Mouse (Mus musculus) heart, embryonic 15.5 days (tissue): Measurements from ENCODE around the gene Panx3. TPM values are rescaled to one million over a fixed set of nuclear protein-coding genes. Genes with fewer than 3 reads are reported as not detected.

ENCODE experiments used
- ATAC-seq: fragments of 200-750 bp; cut with Nextera tagmentation; replicated peaks from 2 replicates; pipeline ENCODE4 v1.8.0; 2017; ENCODE audit warnings: low read depth, moderate TSS enrichment; ENCODE audit not compliant: insufficient number of reproducible peaks, insufficient read depth, low FRiP score
- H3K27ac ChIP-seq: fragments of 300-500 bp; sonication (generic); 2 replicates; pipeline ENCODE4 v1.5.1; 2015; ENCODE audit warnings: mild to moderate bottlenecking, inconsistent platforms
- H3K27me3 ChIP-seq: fragments of 300-500 bp; sonication (generic); 2 replicates; pipeline ENCODE4 v1.6.1; 2015; ENCODE audit warnings: inconsistent platforms
- H3K36me3 ChIP-seq: fragments of 300-500 bp; sonication (generic); 2 replicates; pipeline ENCODE4 v1.6.1; 2015; ENCODE audit warnings: mild to moderate bottlenecking, inconsistent platforms
- H3K4me1 ChIP-seq: fragments of 300-500 bp; sonication (generic); replicated peaks from 2 replicates; pipeline ENCODE4 v1.6.1; 2015; ENCODE audit warnings: inconsistent platforms
- H3K4me2 ChIP-seq: fragments of 300-500 bp; sonication (generic); 2 replicates; pipeline ENCODE4 v1.6.1; 2015; ENCODE audit warnings: inconsistent platforms, mild to moderate bottlenecking, moderate library complexity
- H3K4me3 ChIP-seq: fragments of 300-500 bp; sonication (generic); 2 replicates; pipeline ENCODE4 v1.5.1; 2015; ENCODE audit warnings: mild to moderate bottlenecking, inconsistent platforms
- H3K9ac ChIP-seq: fragments of 300-500 bp; sonication (generic); 2 replicates; pipeline ENCODE4 v1.6.1; 2015; ENCODE audit warnings: mild to moderate bottlenecking, inconsistent platforms
- H3K9me3 ChIP-seq: fragments of 300-500 bp; sonication (generic); replicated peaks from 2 replicates; pipeline ENCODE4 v1.6.1; 2016; ENCODE audit warnings: inconsistent platforms
- WGBS: fragments of 180-500 bp; shearing (Covaris S2); methylation state at CpG from one replicate; pipeline ENCODE4 v1.1.7; 2015; ENCODE audit warnings: mixed read lengths; 5-methylcytosine and 5-hydroxymethylcytosine counted together
- polyA plus RNA-seq: library from polyadenylated mRNA; unstranded; fragments of >200 nt; fragmentation: Nextera tagmentation; extraction: Ambion mirVana; gene quantifications from 2 replicates; pipeline ENCODE4 v1.2.1, GENCODE M21; 2015

The Panx3 gene
- polyA plus RNA-seq, result 0.05 and 0.08 TPM in 2 replicates

GRCm38 (mm10) chr9:37669115-37669514 is at the start of gene Panx3:
TSS of gene Panx3 (minus strand) at chr9:37669235.
- Histone ChIP-seq H3K4me2 (no peak within 1 kb of the TSS), H3K36me3 (no peaks in the 10 kb centered on the region), H3K9ac (no peak within 1 kb of the TSS), H3K27ac (no peak within 1 kb of the TSS), H3K9me3 (no peaks in the 10 kb centered on the region), H3K4me1 (0 out of 2 replicates have a peak, but pooled peaks cover 4% of the 10 kb centered on the region), H3K27me3 (no peaks in the 10 kb centered on the region), H3K4me3 (no peak within 1 kb of the TSS)
- 56% methylated on average over 6 of the region's 6 CpGs for whole genome bisulfite sequencing
- no peak for ATAC-seq

GRCm38 (mm10) chr9:37716150-37716549 is 47.1 kb upstream of the Panx3 start, which contains the start of gene Olfr160:
TSS of gene Olfr160 (minus strand) at chr9:37716250.
- Histone ChIP-seq H3K27ac (no peak within 1 kb of the TSS), H3K36me3 (no peaks in the 10 kb centered on the region), H3K4me3 (no peak within 1 kb of the TSS), H3K4me1 (no peaks in the 10 kb centered on the region), H3K9me3 (no peaks in the 10 kb centered on the region), H3K9ac (no peak within 1 kb of the TSS), H3K4me2 (no peak within 1 kb of the TSS), H3K27me3 (no peaks in the 10 kb centered on the region)
- ATAC-seq, result no peak
- WGBS, result 84% methylated on average over 1 of the region's 1 CpGs

GRCm38 (mm10) chr9:37689970-37690686 is 21.1 kb upstream of the Panx3 start:
- H3K27me3 ChIP-seq, result no peaks in the 10 kb centered on the region
- H3K4me1 ChIP-seq, result no peaks in the 10 kb centered on the region
- H3K9ac ChIP-seq, result no peak overlapping the region
- no peak overlapping the region for H3K4me3 ChIP-seq
- no peak for ATAC-seq
- no peak overlapping the region for H3K27ac ChIP-seq
- no peaks in the 10 kb centered on the region for H3K9me3 ChIP-seq
- H3K4me2 ChIP-seq, result no peak overlapping the region
- H3K36me3 ChIP-seq, result no peaks in the 10 kb centered on the region
- 51% methylated on average over 5 of the region's 5 CpGs for WGBS

- Histone ChIP-seq H3K27me3 (no peaks in the 10 kb centered on the region), H3K36me3 (no peaks in the 10 kb centered on the region), H3K9me3 (no peaks in the 10 kb centered on the region), H3K4me1 (no peaks in the 10 kb centered on the region), H3K27ac (no peak overlapping the region), H3K4me2 (no peak overlapping the region), H3K4me3 (no peak overlapping the region), H3K9ac (no peak overlapping the region)
- ATAC-seq, result no peak
- 38% methylated on average over 3 of the region's 3 CpGs for WGBS
These were observed 18.9 kb upstream of the Panx3 start for GRCm38 (mm10) chr9:37687941-37688303.

GRCm38 (mm10) chr9:37687288-37687940 is 18.4 kb upstream of the Panx3 start:
- Histone ChIP-seq H3K36me3 (no peaks in the 10 kb centered on the region), H3K9me3 (no peaks in the 10 kb centered on the region), H3K4me1 (no peaks in the 10 kb centered on the region), H3K27ac (no peak overlapping the region), H3K4me3 (no peak overlapping the region), H3K9ac (no peak overlapping the region), H3K4me2 (no peak overlapping the region), H3K27me3 (no peaks in the 10 kb centered on the region)
- ATAC-seq, result no peak
- 84% methylated on average over 3 of the region's 3 CpGs for WGBS

- WGBS, result 83% methylated on average over 1 of the region's 1 CpGs
- Histone ChIP-seq H3K27ac (no peak overlapping the region), H3K4me1 (no peaks in the 10 kb centered on the region), H3K4me3 (no peak overlapping the region), H3K36me3 (no peaks in the 10 kb centered on the region), H3K4me2 (no peak overlapping the region), H3K27me3 (no peaks in the 10 kb centered on the region), H3K9me3 (no peaks in the 10 kb centered on the region), H3K9ac (no peak overlapping the region)
- no peak for ATAC-seq
These were observed 12.1 kb upstream of the Panx3 start for GRCm38 (mm10) chr9:37681123-37681522.

- Histone ChIP-seq H3K9me3 (no peaks in the 10 kb centered on the region), H3K9ac (no peak overlapping the region), H3K36me3 (no peaks in the 10 kb centered on the region), H3K27me3 (no peaks in the 10 kb centered on the region), H3K4me2 (no peak overlapping the region), H3K4me3 (no peak overlapping the region), H3K27ac (no peak overlapping the region), H3K4me1 (no peaks in the 10 kb centered on the region)
- no peak for ATAC-seq
- WGBS, result 65% methylated on average over 4 of the region's 4 CpGs
These were observed 6.3 kb upstream of the Panx3 start for GRCm38 (mm10) chr9:37675287-37675686.

- Histone ChIP-seq H3K9me3 (no peaks in the 10 kb centered on the region), H3K27ac (no peak overlapping the region), H3K9ac (no peak overlapping the region), H3K4me2 (no peak overlapping the region), H3K4me1 (0 out of 2 replicates have a peak, but pooled peaks cover 4% of the 10 kb centered on the region), H3K27me3 (no peaks in the 10 kb centered on the region), H3K36me3 (no peaks in the 10 kb centered on the region), H3K4me3 (no peak overlapping the region)
- ATAC-seq, result no peak
- 85% methylated on average over 3 of the region's 3 CpGs for WGBS
These were observed 1.2 kb upstream of the Panx3 start for GRCm38 (mm10) chr9:37670261-37670660.

GRCm38 (mm10) chr9:37669678-37670077 is 643 bp upstream of the Panx3 start:
- Histone ChIP-seq H3K27me3 (no peaks in the 10 kb centered on the region), H3K36me3 (no peaks in the 10 kb centered on the region), H3K27ac (no peak overlapping the region), H3K4me1 (0 out of 2 replicates have a peak, but pooled peaks cover 4% of the 10 kb centered on the region), H3K9ac (no peak overlapping the region), H3K4me3 (no peak overlapping the region), H3K4me2 (no peak overlapping the region), H3K9me3 (no peaks in the 10 kb centered on the region)
- 63% methylated on average over 4 of the region's 4 CpGs for WGBS
- ATAC-seq, result no peak

GRCm38 (mm10) chr9:37666045-37666444 is 3.0 kb downstream of the Panx3 start:
- H3K27me3 ChIP-seq, result no peaks in the 10 kb centered on the region

GRCm38 (mm10) chr9:37664604-37665003 is 4.4 kb downstream of the Panx3 start:
- no peak for ATAC-seq
- 47% methylated on average over 2 of the region's 2 CpGs for WGBS
- H3K9ac ChIP-seq, result no peak overlapping the region
- no peaks in the 10 kb centered on the region for H3K9me3 ChIP-seq
- no peaks in the 10 kb centered on the region for H3K27me3 ChIP-seq
- H3K36me3 ChIP-seq, result no peaks in the 10 kb centered on the region
- H3K4me2 ChIP-seq, result no peak overlapping the region
- H3K4me3 ChIP-seq, result no peak overlapping the region
- no peak overlapping the region for H3K27ac ChIP-seq
- H3K4me1 ChIP-seq, result 0 out of 2 replicates have a peak, but pooled peaks cover 4% of the 10 kb centered on the region

More at GRCm38 (mm10) chr9:37666045-37666444, 3.0 kb downstream of the Panx3 start:
- H3K4me2 ChIP-seq, result no peak overlapping the region
- no peaks in the 10 kb centered on the region for H3K9me3 ChIP-seq
- 52% methylated on average over 7 of the region's 7 CpGs for WGBS
- H3K4me3 ChIP-seq, result no peak overlapping the region
- H3K36me3 ChIP-seq, result no peaks in the 10 kb centered on the region
- no peak overlapping the region for H3K27ac ChIP-seq
- 0 out of 2 replicates have a peak, but pooled peaks cover 4% of the 10 kb centered on the region for H3K4me1 ChIP-seq
- H3K9ac ChIP-seq, result no peak overlapping the region
- ATAC-seq, result no peak
